Mouse (Mus musculus) telencephalon, adult 2 months (tissue): ENCODE results near the gene Lclat1.
A peak's percentile ranks its signal among the peaks of the same experiment; 100 is the strongest.

Experiments
- DNase-seq: peaks from one replicate; pipeline ENCODE4 v3.0.0-alpha.2; 2011; ENCODE audit warnings: low read depth, low spot score

Gene Lclat1

GRCm38 (mm10) chr17:73196139-73196538, 88.4 kb downstream of the Lclat1 start:
- no peak for DNase-seq

- DNase-seq = no peak
These were observed 89.9 kb downstream of the Lclat1 start for GRCm38 (mm10) chr17:73197724-73198123.

GRCm38 (mm10) chr17:73199387-73199786, 91.6 kb downstream of the Lclat1 start:
- no peak for DNase-seq

- DNase-seq = no peak
These were observed 92.6 kb downstream of the Lclat1 start for GRCm38 (mm10) chr17:73200380-73200779.

- DNase-seq = no peak
These were observed 96.0 kb downstream of the Lclat1 start for GRCm38 (mm10) chr17:73203642-73204332.

GRCm38 (mm10) chr17:73210960-73211531, 103.3 kb downstream of the Lclat1 start:
- DNase-seq = peak; percentile 40

GRCm38 (mm10) chr17:73212754-73213153, 105.0 kb downstream of the Lclat1 start:
- DNase-seq = no peak

- DNase-seq = no peak
These were observed 105.4 kb downstream of the Lclat1 start for GRCm38 (mm10) chr17:73213187-73213586.

GRCm38 (mm10) chr17:73213677-73214076, 105.9 kb downstream of the Lclat1 start:
- DNase-seq = no peak

- DNase-seq = no peak
These were observed 109.5 kb downstream of the Lclat1 start for GRCm38 (mm10) chr17:73217274-73217673.

GRCm38 (mm10) chr17:73220746-73221145, 113.0 kb downstream of the Lclat1 start:
- peak; percentile 52 for DNase-seq

GRCm38 (mm10) chr17:73222077-73222476, 114.3 kb downstream of the Lclat1 start:
- no peak for DNase-seq

GRCm38 (mm10) chr17:73225442-73225841, 117.7 kb downstream of the Lclat1 start:
- DNase-seq = no peak

GRCm38 (mm10) chr17:73225996-73226395, 118.2 kb downstream of the Lclat1 start:
- no peak for DNase-seq

- no peak for DNase-seq
These were observed 118.8 kb downstream of the Lclat1 start for GRCm38 (mm10) chr17:73226595-73226994.

- no peak for DNase-seq
These were observed 119.6 kb downstream of the Lclat1 start for GRCm38 (mm10) chr17:73227361-73227760.

GRCm38 (mm10) chr17:73229445-73230155, 121.8 kb downstream of the Lclat1 start:
- no peak for DNase-seq

- no peak for DNase-seq
These were observed 122.7 kb downstream of the Lclat1 start for GRCm38 (mm10) chr17:73230340-73230989.

GRCm38 (mm10) chr17:73231337-73231736, 123.6 kb downstream of the Lclat1 start:
- DNase-seq = no peak

- no peak for DNase-seq
These were observed 124.8 kb downstream of the Lclat1 start for GRCm38 (mm10) chr17:73232593-73232992.

GRCm38 (mm10) chr17:73233975-73234374, 126.2 kb downstream of the Lclat1 start:
- no peak for DNase-seq

GRCm38 (mm10) chr17:73237178-73237853, 129.5 kb downstream of the Lclat1 start:
- DNase-seq = peak; percentile 53
